Mouse (Mus musculus): ENCODE results near the gene Cenpc1. TPM values are rescaled to one million over a fixed set of nuclear protein-coding genes. Genes with fewer than 3 reads are reported as not detected.

Cenpc1 gene
- total RNA-seq, 2 experiments from 2014 or later, result 22.7 to 24.2 TPM

GRCm38 (mm10) chr5:85994551-85994950, 70.8 kb downstream of the Cenpc1 start:
- DNase-seq, result no peak

DNA sequence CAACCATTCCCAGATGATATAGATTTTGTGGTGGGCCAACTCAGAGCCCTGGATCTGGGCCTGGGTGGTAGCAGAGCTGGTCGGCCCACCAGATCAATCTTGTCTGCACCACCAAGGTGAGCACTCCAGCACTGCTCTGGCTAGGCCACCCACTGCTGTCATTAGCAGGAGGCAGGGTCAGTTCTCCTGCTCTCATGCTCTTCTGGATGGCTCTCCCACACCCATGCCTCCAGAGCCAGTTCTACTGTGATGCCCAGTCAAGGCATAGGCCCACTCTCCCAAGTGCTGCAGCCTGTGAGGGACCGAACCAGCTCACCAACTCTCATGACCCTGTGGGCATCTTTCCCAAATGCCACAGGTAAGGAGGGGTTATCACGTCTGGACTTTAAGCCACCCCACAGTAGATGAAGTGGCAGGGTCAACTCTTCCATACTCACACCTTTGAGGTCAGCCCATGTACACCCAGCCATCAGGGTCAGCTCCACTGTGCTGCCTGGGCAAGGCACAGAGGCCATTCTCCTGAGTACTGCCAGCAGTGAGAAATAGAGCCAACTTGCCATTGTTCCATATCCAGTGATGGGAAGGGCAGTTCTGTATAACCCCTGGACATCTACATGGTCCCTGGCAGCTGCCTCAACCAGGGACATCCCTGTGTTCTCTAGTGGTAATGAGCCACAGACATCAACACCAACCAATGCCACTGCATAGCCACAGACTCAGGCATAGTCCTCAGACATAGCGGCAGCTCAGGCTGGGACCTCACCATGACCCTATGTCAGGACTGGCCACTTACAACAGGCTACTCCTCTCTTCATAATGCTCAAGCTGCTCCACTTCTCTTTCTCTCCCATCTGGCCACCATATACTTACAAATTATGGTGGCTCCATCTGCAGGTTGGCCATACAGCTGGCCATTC, 72.3 kb downstream of the Cenpc1 start:
- DNase-seq, result no peak

DNA sequence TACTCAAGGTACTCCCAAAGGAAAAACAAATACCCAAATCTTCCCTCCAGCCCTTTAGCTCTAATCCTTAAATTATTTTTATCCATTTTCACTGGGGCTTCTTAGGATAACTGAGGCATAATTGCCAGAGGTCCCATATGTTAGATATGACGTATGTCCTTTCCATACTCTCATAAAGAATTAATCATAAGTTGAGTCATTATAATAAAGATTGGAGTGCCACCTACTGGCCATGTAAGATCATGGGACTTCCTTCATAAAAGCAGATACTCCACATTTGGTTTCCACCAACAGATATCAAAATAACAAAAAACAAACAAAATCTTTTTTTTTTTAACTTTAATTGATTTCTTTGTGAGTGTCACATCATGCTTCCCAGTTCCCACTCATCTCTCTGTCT, 73.3 kb downstream of the Cenpc1 start:
- no peak for DNase-seq

DNA sequence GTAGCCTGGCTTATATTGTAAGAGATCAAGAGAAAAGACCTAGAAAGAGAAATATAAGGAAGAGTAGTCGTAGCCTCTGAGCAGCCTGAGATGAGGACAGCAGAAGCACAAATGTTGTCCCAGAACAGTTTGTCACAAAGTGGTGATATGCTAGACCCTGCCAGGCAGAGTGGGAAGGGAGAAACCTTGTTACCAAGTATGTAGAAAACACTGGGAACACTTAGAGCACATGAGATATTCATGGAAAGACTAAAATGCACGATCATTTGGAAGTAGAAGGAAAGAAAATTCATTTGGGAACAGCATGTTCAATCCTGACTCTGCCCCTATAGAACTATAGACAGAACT, 77.9 kb downstream of the Cenpc1 start:
- no peak for DNase-seq

GRCm38 (mm10) chr5:85986734-85987515, 78.5 kb downstream of the Cenpc1 start:
- DNase-seq, result no peak

DNA sequence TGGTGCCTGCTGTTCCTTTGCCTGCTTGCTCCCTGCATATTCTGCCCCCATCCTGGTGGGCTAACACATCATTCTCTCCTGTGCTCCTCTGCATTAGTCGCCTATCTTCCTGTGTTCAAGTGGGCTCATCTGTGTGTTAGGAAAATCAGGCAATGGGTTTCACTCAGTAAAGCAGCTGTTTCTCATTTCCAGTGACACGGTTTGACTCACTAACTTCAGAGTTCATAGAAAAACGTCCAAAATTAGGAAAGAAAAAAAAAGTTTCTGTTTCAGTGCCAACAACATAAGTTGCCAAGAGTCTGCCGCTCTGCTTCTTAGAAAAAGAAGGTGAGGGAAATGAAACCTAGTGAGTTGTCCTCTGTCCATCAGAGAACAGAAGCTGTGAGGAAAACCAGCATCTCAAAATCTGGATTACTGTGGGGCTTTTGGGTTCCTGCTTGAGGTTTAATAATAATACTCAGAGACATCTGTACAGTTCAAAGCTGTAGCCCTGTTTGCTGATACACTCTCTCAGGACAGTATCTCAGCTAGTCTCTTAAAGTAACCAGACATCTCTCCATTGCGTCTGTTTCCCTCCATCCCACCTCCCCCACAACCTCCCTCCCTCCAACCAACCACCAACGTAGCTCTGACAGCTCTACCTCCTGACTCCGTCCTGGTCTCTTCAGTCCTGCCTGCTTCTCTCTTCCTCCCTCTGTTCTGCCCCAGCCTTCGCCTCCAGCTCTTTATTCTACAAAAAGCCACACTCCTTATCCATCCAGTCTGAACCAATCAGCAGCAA, 87.5 kb downstream of the Cenpc1 start:
- no peak for DNase-seq

DNA sequence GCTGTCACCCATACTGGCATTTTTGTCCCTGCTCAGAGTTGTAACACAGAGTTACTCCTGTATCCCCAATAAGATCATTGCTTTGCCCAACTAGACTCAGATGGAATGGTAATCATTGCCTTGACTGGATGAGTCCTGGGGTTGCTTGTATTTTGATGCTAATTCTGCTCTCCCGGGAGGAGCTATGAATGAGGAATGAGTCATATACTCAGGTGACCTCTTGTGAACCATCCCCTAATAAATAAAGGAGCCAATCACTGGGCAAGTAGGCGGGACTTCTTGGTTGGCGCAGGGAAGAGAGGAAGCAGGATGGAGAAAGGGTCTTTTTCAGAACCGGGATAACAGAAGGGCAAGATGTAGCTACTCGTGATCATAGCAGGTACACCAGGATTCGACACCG, 102.6 kb downstream of the Cenpc1 start:
- no peak for DNase-seq

Other genes with a start within 250 kb of the Cenpc1 start
- gene Stap1, start 6.2 kb upstream of the Cenpc1 start, total RNA-seq (2021), result not detected
- 10 to 100 TPM; 24.2 to 24.6 TPM for gene Uba6, start 107.2 kb upstream of the Cenpc1 start, total RNA-seq (2021)
- gene Gnrhr, start 132.3 kb upstream of the Cenpc1 start, total RNA-seq (2021), result not detected
- not detected for gene Tmprss11c, start 223.7 kb upstream of the Cenpc1 start, total RNA-seq (2021)